Mouse (Mus musculus) heart, embryonic 10.5 days (tissue): ENCODE measurements at regions not wholly inside any gene's neighbourhood (a gene's known extent, or its start where the extent isn't known, plus 50 kb on each side); places are given as distances from the start of the nearest gene placed in this dataset.

Experiments used
- DNase-seq: peaks from one replicate; pipeline ENCODE4 v3.0.0-alpha.2; 2017; ENCODE audit warnings: low spot score
- H3K27ac ChIP-seq: fragments of 300-500 bp; sonication (generic); 2 replicates; pipeline ENCODE4 v1.5.1; 2016; ENCODE audit warnings: mild to moderate bottlenecking
- H3K27me3 ChIP-seq: fragments of 300-500 bp; sonication (generic); 2 replicates; pipeline ENCODE4 v1.6.1; 2016; ENCODE audit warnings: mild to moderate bottlenecking; ENCODE audit not compliant: poor library complexity, insufficient read depth, severe bottlenecking
- H3K36me3 ChIP-seq: fragments of 300-500 bp; sonication (generic); 2 replicates; pipeline ENCODE4 v1.6.1; 2016; ENCODE audit warnings: mild to moderate bottlenecking, moderate library complexity
- H3K4me1 ChIP-seq: fragments of 300-500 bp; sonication (generic); 2 replicates; pipeline ENCODE4 v1.6.1; 2016; ENCODE audit warnings: mild to moderate bottlenecking
- H3K4me3 ChIP-seq: fragments of 300-500 bp; sonication (generic); 2 replicates; pipeline ENCODE4 v1.5.1; 2016; ENCODE audit warnings: mild to moderate bottlenecking, moderate library complexity
- H3K9me3 ChIP-seq: fragments of 300-500 bp; sonication (generic); 2 replicates; pipeline ENCODE4 v1.6.1; 2016; ENCODE audit warnings: mild to moderate bottlenecking, moderate library complexity
- WGBS: fragments of 180-500 bp; shearing (Covaris S2); methylation state at CpG from one replicate; pipeline ENCODE4 v1.1.7; 2016; 5-methylcytosine and 5-hydroxymethylcytosine counted together

- Histone ChIP-seq H3K4me3 (no peak overlapping the region), H3K36me3 (no peaks in the 10 kb centered on the region), H3K4me1 (no peaks in the 10 kb centered on the region), H3K27me3 (no peaks in the 10 kb centered on the region), H3K9me3 (no peaks in the 10 kb centered on the region), H3K27ac (no peak overlapping the region)
- no peak for DNase-seq
- WGBS: 56% methylated on average over 2 of the region's 2 CpGs
These were observed 403.8 kb downstream of the Tmem161b start for GRCm38 (mm10) chr13:84625927-84626326.

- WGBS: 51% methylated on average over 1 of the region's 1 CpGs
- no peaks in the 10 kb centered on the region for H3K9me3 ChIP-seq
- no peaks in the 10 kb centered on the region for H3K36me3 ChIP-seq
- no peak for DNase-seq
- no peaks in the 10 kb centered on the region for H3K4me1 ChIP-seq
- no peak overlapping the region for H3K27ac ChIP-seq
- H3K4me3 ChIP-seq: no peak overlapping the region
- no peaks in the 10 kb centered on the region for H3K27me3 ChIP-seq
These were observed 404.3 kb downstream of the Tmem161b start for GRCm38 (mm10) chr13:84626397-84626796.

GRCm38 (mm10) chr13:84630686-84631085 is 408.6 kb downstream of the Tmem161b start:
- no peak for DNase-seq
- Histone ChIP-seq H3K9me3 (no peaks in the 10 kb centered on the region), H3K4me1 (no peaks in the 10 kb centered on the region), H3K36me3 (no peaks in the 10 kb centered on the region), H3K27ac (no peak overlapping the region), H3K27me3 (no peaks in the 10 kb centered on the region), H3K4me3 (no peak overlapping the region)
- WGBS: 78% methylated on average over 2 of the region's 2 CpGs

- no peak for DNase-seq
- no peak overlapping the region for H3K27ac ChIP-seq
- no peaks in the 10 kb centered on the region for H3K9me3 ChIP-seq
- WGBS: 82% methylated on average over 5 of the region's 5 CpGs
- no peaks in the 10 kb centered on the region for H3K27me3 ChIP-seq
- no peaks in the 10 kb centered on the region for H3K4me1 ChIP-seq
- H3K36me3 ChIP-seq: no peaks in the 10 kb centered on the region
- H3K4me3 ChIP-seq: no peak overlapping the region
These were observed 410.4 kb downstream of the Tmem161b start for GRCm38 (mm10) chr13:84632493-84632892.

GRCm38 (mm10) chr13:84636831-84637230 is 414.7 kb downstream of the Tmem161b start:
- H3K36me3 ChIP-seq: no peaks in the 10 kb centered on the region
- H3K4me1 ChIP-seq: no peaks in the 10 kb centered on the region
- DNase-seq: no peak
- H3K9me3 ChIP-seq: no peaks in the 10 kb centered on the region
- H3K27me3 ChIP-seq: no peaks in the 10 kb centered on the region
- H3K27ac ChIP-seq: no peak overlapping the region
- no peak overlapping the region for H3K4me3 ChIP-seq

- Histone ChIP-seq H3K9me3 (no peaks in the 10 kb centered on the region), H3K27ac (no peak overlapping the region), H3K4me3 (no peak overlapping the region), H3K4me1 (no peaks in the 10 kb centered on the region), H3K27me3 (no peaks in the 10 kb centered on the region), H3K36me3 (no peaks in the 10 kb centered on the region)
- WGBS: 100% methylated on average over 1 of the region's 1 CpGs
- DNase-seq: no peak
These were observed 415.5 kb downstream of the Tmem161b start for GRCm38 (mm10) chr13:84637606-84638005.

- no peaks in the 10 kb centered on the region for H3K36me3 ChIP-seq
- 77% methylated on average over 4 of the region's 4 CpGs for WGBS
- no peak overlapping the region for H3K27ac ChIP-seq
- no peaks in the 10 kb centered on the region for H3K9me3 ChIP-seq
- no peak for DNase-seq
- no peaks in the 10 kb centered on the region for H3K4me1 ChIP-seq
- no peaks in the 10 kb centered on the region for H3K27me3 ChIP-seq
- H3K4me3 ChIP-seq: no peak overlapping the region
These were observed 416.4 kb downstream of the Tmem161b start for GRCm38 (mm10) chr13:84638401-84638934.

- 68% methylated on average over 6 of the region's 6 CpGs for WGBS
- no peaks in the 10 kb centered on the region for H3K4me1 ChIP-seq
- H3K4me3 ChIP-seq: no peak overlapping the region
- H3K27me3 ChIP-seq: no peaks in the 10 kb centered on the region
- no peaks in the 10 kb centered on the region for H3K36me3 ChIP-seq
- DNase-seq: no peak
- H3K9me3 ChIP-seq: no peaks in the 10 kb centered on the region
- H3K27ac ChIP-seq: no peak overlapping the region
These were observed 417.3 kb downstream of the Tmem161b start for GRCm38 (mm10) chr13:84639087-84640022.

GRCm38 (mm10) chr13:84644024-84644423 is 421.9 kb downstream of the Tmem161b start:
- no peaks in the 10 kb centered on the region for H3K4me1 ChIP-seq
- no peak for DNase-seq
- H3K36me3 ChIP-seq: no peaks in the 10 kb centered on the region
- H3K9me3 ChIP-seq: no peaks in the 10 kb centered on the region
- H3K4me3 ChIP-seq: no peak overlapping the region
- no peak overlapping the region for H3K27ac ChIP-seq
- 44% methylated on average over 4 of the region's 4 CpGs for WGBS
- no peaks in the 10 kb centered on the region for H3K27me3 ChIP-seq

GRCm38 (mm10) chr13:84646899-84647298 is 424.8 kb downstream of the Tmem161b start:
- no peaks in the 10 kb centered on the region for H3K9me3 ChIP-seq
- DNase-seq: no peak
- H3K27me3 ChIP-seq: no peaks in the 10 kb centered on the region
- 64% methylated on average over 1 of the region's 1 CpGs for WGBS
- no peaks in the 10 kb centered on the region for H3K36me3 ChIP-seq
- no peak overlapping the region for H3K27ac ChIP-seq
- no peaks in the 10 kb centered on the region for H3K4me1 ChIP-seq
- no peak overlapping the region for H3K4me3 ChIP-seq

- Histone ChIP-seq H3K9me3 (no peaks in the 10 kb centered on the region), H3K27me3 (no peaks in the 10 kb centered on the region), H3K4me1 (no peaks in the 10 kb centered on the region), H3K4me3 (no peak overlapping the region), H3K27ac (no peak overlapping the region), H3K36me3 (no peaks in the 10 kb centered on the region)
- 50% methylated on average over 1 of the region's 1 CpGs for WGBS
- no peak for DNase-seq
These were observed 426.0 kb downstream of the Tmem161b start for GRCm38 (mm10) chr13:84648056-84648455.

GRCm38 (mm10) chr13:84663967-84664366 is 441.9 kb downstream of the Tmem161b start:
- no peak overlapping the region for H3K27ac ChIP-seq
- no peak for DNase-seq
- H3K4me3 ChIP-seq: no peak overlapping the region
- no peaks in the 10 kb centered on the region for H3K27me3 ChIP-seq
- no peaks in the 10 kb centered on the region for H3K9me3 ChIP-seq
- H3K36me3 ChIP-seq: no peaks in the 10 kb centered on the region
- 82% methylated on average over 2 of the region's 2 CpGs for WGBS
- no peaks in the 10 kb centered on the region for H3K4me1 ChIP-seq

GRCm38 (mm10) chr13:84680971-84681370 is 458.9 kb downstream of the Tmem161b start:
- Histone ChIP-seq H3K27ac (no peak overlapping the region), H3K36me3 (no peaks in the 10 kb centered on the region), H3K4me3 (no peak overlapping the region), H3K27me3 (no peaks in the 10 kb centered on the region), H3K4me1 (no peaks in the 10 kb centered on the region), H3K9me3 (no peaks in the 10 kb centered on the region)
- DNase-seq: no peak
- 67% methylated on average over 2 of the region's 2 CpGs for WGBS
